Mouse (Mus musculus): ENCODE results near the gene Cisd1. TPM values are rescaled to one million over a fixed set of nuclear protein-coding genes. Genes with fewer than 3 reads are reported as not detected.
A peak's percentile ranks its signal among the peaks of the same experiment; 100 is the strongest.

The Cisd1 gene
- polyA plus RNA-seq, 1 experiment from 2014 or later, result 104 TPM

DNA sequence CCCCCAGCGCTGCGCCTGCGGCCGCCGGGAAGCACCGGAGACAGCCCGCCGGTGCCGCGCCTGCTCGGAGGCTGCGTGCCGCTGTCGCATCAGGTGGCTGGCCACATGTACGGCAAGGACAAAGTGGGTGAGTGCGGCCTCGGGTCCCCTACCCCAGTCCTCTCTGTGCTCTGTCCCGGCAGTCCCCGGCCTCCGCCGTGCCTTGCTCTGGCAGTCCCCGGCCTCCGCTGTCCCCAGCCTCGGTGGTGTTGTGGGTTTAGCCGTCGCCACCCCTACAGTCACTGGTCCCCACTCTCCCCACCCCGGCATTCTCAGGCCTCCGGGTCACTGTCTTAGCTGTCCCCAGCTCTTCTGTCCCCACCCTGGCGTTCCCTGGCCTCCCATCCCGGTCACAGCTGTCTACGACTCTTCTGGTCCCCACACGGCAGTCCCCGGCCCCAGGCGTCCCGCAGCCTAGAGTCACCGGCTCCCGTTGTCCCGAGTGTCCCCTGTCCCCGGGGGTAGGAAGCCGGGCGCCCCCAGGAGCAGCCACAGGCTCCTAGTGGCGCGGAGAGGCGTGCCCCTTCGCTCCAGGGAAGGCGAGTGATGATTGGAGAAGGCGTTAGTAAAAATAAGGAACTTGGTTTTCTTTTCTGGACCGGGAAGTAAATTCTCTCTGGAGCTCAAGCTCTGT is 3.3 kb upstream of the Cisd1 start:
- H3K27me3 ChIP-seq (replicated peaks), result no peaks in the 10 kb centered on the region
- H3K4me2 ChIP-seq, result peak overlapping the region; percentile 92
- H3K27ac ChIP-seq, result peak overlapping the region; percentile 89
- no peaks in the 10 kb centered on the region for H3K9me3 ChIP-seq
- peak overlapping the region; percentile 87 for H3K9ac ChIP-seq
- peaks cover 8% of the 10 kb centered on the region; the same call in 1 of the 2 replicates for H3K36me3 ChIP-seq
- peak overlapping the region; percentile 91 for H3K4me3 ChIP-seq (replicated peaks)
- under 1% methylated on average over 48 of the region's 48 CpGs for WGBS
- H3K4me1 ChIP-seq, result peaks cover 19% of the 10 kb centered on the region
- peak; percentile 20 for ATAC-seq (ENCODE audit: insufficient read depth, low FRiP score, low read depth)

GRCm38 (mm10) chr10:71347509-71347949 is 2.8 kb upstream of the Cisd1 start, which contains the start of gene Ipmk:
Gene Ipmk (plus strand): TSS chr10:71347763.
- H3K4me2 ChIP-seq, result peak within 1 kb of the TSS; percentile 92
- WGBS, result 1% methylated on average over 46 of the region's 49 CpGs
- H3K27ac ChIP-seq, result peak within 1 kb of the TSS; percentile 89
- peak; percentile 89 for ATAC-seq (ENCODE audit: insufficient read depth, low FRiP score, low read depth)
- no peaks in the 10 kb centered on the region for H3K9me3 ChIP-seq
- peaks cover 8% of the 10 kb centered on the region; the same call in 1 of the 2 replicates for H3K36me3 ChIP-seq
- H3K27me3 ChIP-seq (replicated peaks), result no peaks in the 10 kb centered on the region
- peak within 1 kb of the TSS; percentile 91 for H3K4me3 ChIP-seq (replicated peaks)
- H3K4me1 ChIP-seq, result peaks cover 19% of the 10 kb centered on the region
- peak within 1 kb of the TSS; percentile 87 for H3K9ac ChIP-seq

DNA sequence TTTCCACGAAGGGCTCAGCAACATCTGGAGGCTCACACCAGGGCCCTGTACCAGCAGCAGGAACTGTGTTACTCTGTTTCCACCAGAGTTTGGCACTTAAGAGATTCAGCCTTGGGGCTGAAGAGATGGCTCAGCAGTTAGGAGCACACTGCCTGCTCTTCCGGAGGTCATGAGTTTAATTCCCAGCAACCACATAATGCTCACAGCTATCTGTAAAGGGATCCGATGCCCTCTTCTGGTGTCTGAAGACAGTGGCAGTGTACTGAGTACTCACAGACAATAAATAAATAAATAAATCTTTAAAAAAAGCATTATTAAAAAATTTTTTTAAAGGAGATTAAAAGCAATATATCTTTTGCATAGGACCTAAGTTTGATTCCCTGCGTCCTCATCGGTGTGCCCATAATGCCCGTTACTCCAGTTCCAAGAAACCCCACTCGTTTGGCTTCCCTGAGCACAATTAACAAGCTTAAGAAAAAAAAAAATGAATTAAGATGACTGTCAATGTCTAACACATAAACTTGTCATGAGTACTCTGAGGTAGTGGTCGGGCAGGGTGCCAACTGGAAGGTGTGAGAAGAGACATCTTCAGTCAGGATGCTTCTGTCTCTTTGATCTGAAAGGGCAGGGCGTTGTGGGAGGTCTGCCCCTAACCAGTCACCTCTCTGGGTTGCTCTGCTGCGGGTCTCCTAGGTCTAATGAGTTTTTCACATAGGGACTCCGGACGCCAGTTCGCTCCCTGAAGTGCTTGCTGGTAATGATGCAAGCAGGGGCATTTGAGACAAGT is 2.2 kb upstream of the Cisd1 start:
- Histone ChIP-seq H3K27me3 (replicated peaks) (no peaks in the 10 kb centered on the region), H3K9me3 (no peaks in the 10 kb centered on the region), H3K9ac (peak overlapping the region; percentile 44; the same call in 1 of the 2 replicates), H3K27ac (peak overlapping the region; percentile 85), H3K36me3 (peaks cover 8% of the 10 kb centered on the region; the same call in 1 of the 2 replicates), H3K4me1 (peaks cover 19% of the 10 kb centered on the region), H3K4me3 (replicated peaks) (peak overlapping the region; percentile 91), H3K4me2 (peak overlapping the region; percentile 92)
- no peak for ATAC-seq (ENCODE audit: insufficient read depth, low FRiP score, low read depth)
- 13% methylated on average over 13 of the region's 13 CpGs for WGBS

DNA sequence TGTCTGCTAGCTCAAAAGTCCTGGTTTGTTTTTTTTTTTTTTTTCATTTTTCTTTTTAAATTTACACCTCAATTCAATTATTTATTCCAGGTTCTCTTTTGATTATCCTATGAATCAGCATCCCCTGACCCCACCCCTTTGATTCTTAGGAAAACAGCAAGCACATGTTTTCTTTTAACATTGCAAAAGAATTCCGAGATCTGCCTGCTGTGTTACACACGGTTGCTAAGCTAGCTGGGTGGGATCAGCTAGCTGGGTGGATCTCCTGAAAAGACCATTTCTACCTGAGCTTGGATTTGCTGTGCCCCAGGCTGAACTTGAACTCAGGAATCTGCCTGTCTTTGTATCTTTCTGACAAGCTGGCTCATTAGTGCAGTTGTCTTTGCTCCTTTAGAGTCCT is 1.4 kb upstream of the Cisd1 start:
- Histone ChIP-seq H3K4me1 (peaks cover 19% of the 10 kb centered on the region), H3K4me2 (no peak overlapping the region), H3K27me3 (replicated peaks) (no peaks in the 10 kb centered on the region), H3K9ac (no peak overlapping the region), H3K36me3 (peaks cover 5% of the 10 kb centered on the region; the same call in 1 of the 2 replicates), H3K4me3 (replicated peaks) (no peak overlapping the region), H3K9me3 (no peaks in the 10 kb centered on the region), H3K27ac (no peak overlapping the region)
- no peak for ATAC-seq (ENCODE audit: insufficient read depth, low FRiP score, low read depth)
- 53% methylated on average over 2 of the region's 2 CpGs for WGBS

DNA sequence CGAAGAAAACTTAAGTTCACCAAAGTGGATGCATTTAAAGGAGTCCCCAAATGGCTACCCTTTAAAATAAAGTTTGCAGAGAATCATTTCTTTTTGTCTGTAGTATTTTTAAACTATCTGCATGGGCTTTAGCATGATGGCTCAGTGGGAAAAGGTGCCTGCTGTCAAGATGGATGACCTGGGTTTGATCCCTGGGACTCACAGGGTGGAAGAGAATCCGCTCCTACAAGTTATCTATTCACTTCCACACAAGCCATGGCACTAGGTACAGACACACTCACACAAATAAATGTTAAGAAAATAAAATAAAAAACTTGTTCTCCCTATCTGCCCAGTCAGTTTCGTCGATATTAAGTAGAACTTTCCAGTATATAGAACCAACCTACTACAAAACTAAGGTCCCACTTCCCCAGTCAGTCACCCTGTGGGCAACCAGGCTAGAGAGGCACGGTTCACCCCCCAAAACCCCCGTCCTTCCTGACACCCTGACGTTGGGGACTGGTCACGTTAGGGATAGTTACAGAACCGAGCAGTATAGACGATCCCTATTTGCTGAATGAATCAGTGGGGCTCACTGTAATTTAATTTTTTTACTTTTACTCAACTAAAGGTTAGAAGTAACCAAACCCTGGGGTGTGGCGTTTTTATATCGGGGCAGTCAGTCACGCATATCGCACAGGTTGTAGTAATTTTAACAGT is 1.0 kb downstream of the Cisd1 start:
- no peak overlapping the region for H3K27ac ChIP-seq
- peak overlapping the region; percentile 73; the same call in 1 of the 2 replicates for H3K9ac ChIP-seq
- peaks cover 23% of the 10 kb centered on the region for H3K4me1 ChIP-seq
- no peak for ATAC-seq (ENCODE audit: insufficient read depth, low FRiP score, low read depth)
- no peaks in the 10 kb centered on the region for H3K36me3 ChIP-seq
- no peaks in the 10 kb centered on the region for H3K27me3 ChIP-seq (replicated peaks)
- no peaks in the 10 kb centered on the region for H3K9me3 ChIP-seq
- peak overlapping the region; percentile 90 for H3K4me3 ChIP-seq (replicated peaks)
- peak overlapping the region; percentile 85 for H3K4me2 ChIP-seq
- 21% methylated on average over 14 of the region's 14 CpGs for WGBS

GRCm38 (mm10) chr10:71343130-71343529 is 1.6 kb downstream of the Cisd1 start:
- no peaks in the 10 kb centered on the region for H3K27me3 ChIP-seq (replicated peaks)
- ATAC-seq (ENCODE audit: insufficient read depth, low FRiP score, low read depth), result no peak
- no peak overlapping the region for H3K4me3 ChIP-seq (replicated peaks)
- H3K9ac ChIP-seq, result no peak overlapping the region
- peaks cover 23% of the 10 kb centered on the region for H3K4me1 ChIP-seq
- H3K36me3 ChIP-seq, result no peaks in the 10 kb centered on the region
- no peaks in the 10 kb centered on the region for H3K9me3 ChIP-seq
- no peak overlapping the region for H3K27ac ChIP-seq
- 83% methylated on average over 3 of the region's 3 CpGs for WGBS
- no peak overlapping the region for H3K4me2 ChIP-seq

GRCm38 (mm10) chr10:71342030-71342805 is 2.5 kb downstream of the Cisd1 start:
- 82% methylated on average over 7 of the region's 7 CpGs for WGBS
- Histone ChIP-seq H3K27me3 (replicated peaks) (no peaks in the 10 kb centered on the region), H3K9ac (no peak overlapping the region), H3K9me3 (no peaks in the 10 kb centered on the region), H3K4me1 (peaks cover 23% of the 10 kb centered on the region), H3K27ac (no peak overlapping the region), H3K4me3 (replicated peaks) (no peak overlapping the region), H3K36me3 (no peaks in the 10 kb centered on the region), H3K4me2 (no peak overlapping the region)
- no peak for ATAC-seq (ENCODE audit: insufficient read depth, low FRiP score, low read depth)

- WGBS, result 91% methylated on average over 9 of the region's 9 CpGs
- peaks cover 23% of the 10 kb centered on the region for H3K4me1 ChIP-seq
- no peak overlapping the region for H3K27ac ChIP-seq
These were observed 3.5 kb downstream of the Cisd1 start for GRCm38 (mm10) chr10:71341290-71341689.

GRCm38 (mm10) chr10:71340195-71340594 is 4.6 kb downstream of the Cisd1 start:
- H3K4me3 ChIP-seq (replicated peaks), result no peak overlapping the region
- no peak overlapping the region for H3K27ac ChIP-seq
- H3K9me3 ChIP-seq, result no peaks in the 10 kb centered on the region
- 63% methylated on average over 2 of the region's 2 CpGs for WGBS
- H3K4me1 ChIP-seq, result peaks cover 20% of the 10 kb centered on the region
- H3K9ac ChIP-seq, result no peak overlapping the region
- peaks cover 7% of the 10 kb centered on the region; the same call in 1 of the 2 replicates for H3K36me3 ChIP-seq
- no peaks in the 10 kb centered on the region for H3K27me3 ChIP-seq (replicated peaks)
- no peak for ATAC-seq (ENCODE audit: insufficient read depth, low FRiP score, low read depth)
- no peak overlapping the region for H3K4me2 ChIP-seq

More at GRCm38 (mm10) chr10:71341290-71341689, 3.5 kb downstream of the Cisd1 start:
- no peaks in the 10 kb centered on the region for H3K27me3 ChIP-seq (replicated peaks)
- no peak overlapping the region for H3K4me2 ChIP-seq
- H3K9me3 ChIP-seq, result no peaks in the 10 kb centered on the region
- H3K36me3 ChIP-seq, result no peaks in the 10 kb centered on the region
- no peak overlapping the region for H3K4me3 ChIP-seq (replicated peaks)
- no peak overlapping the region for H3K9ac ChIP-seq
- no peak for ATAC-seq (ENCODE audit: insufficient read depth, low FRiP score, low read depth)

DNA sequence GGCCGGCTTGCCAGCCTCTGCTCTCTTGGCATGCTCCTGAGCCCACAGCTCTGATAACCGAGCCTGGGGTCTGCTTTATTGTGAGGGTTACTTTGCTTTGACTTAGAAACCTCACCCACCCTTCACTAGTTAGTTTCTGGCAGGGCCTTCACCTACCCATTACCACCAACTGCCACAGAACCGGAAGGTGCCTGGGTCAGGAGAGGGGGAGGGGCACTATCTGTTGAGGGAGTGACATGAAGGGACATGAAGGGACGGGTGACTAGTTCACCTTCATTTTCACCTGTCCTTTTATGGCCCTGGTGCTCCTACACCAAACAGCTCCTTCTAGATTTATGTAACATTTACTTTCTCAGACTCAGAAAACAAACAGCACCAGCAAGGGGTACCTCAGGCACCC is 5.3 kb downstream of the Cisd1 start:
- Histone ChIP-seq H3K36me3 (peaks cover 13% of the 10 kb centered on the region; the same call in 1 of the 2 replicates), H3K4me3 (replicated peaks) (no peak overlapping the region), H3K9me3 (no peaks in the 10 kb centered on the region), H3K4me2 (no peak overlapping the region), H3K9ac (no peak overlapping the region), H3K27ac (peak overlapping the region; percentile 71), H3K27me3 (replicated peaks) (no peaks in the 10 kb centered on the region), H3K4me1 (peaks cover 18% of the 10 kb centered on the region)
- no peak for ATAC-seq (ENCODE audit: insufficient read depth, low FRiP score, low read depth)
- WGBS, result 58% methylated on average over 4 of the region's 4 CpGs
